Mouse (Mus musculus) gastrocnemius, postnatal 36 days (tissue): Measurements from ENCODE around the gene Sp9. TPM values are rescaled to one million over a fixed set of nuclear protein-coding genes. Genes with fewer than 3 reads are reported as not detected.

Source experiments
- DNase-seq, 2 experiments: peaks; one replicate each; pipeline ENCODE4 v3.0.0; 2022
- intact Hi-C: fragments of 180-260 bp; cut with DNase I; formaldehyde crosslinking; loops from one replicate; pipeline ENCODE4 v1.15.1; 2025
- total RNA-seq, 2 experiments: library from RNA; stranded (reverse); gene quantifications; 2 replicates each; pipeline ENCODE4 v1.2.3; 2021

Gene Sp9
- total RNA-seq, 2 experiments from 2014 or later, result not detected

DNA sequence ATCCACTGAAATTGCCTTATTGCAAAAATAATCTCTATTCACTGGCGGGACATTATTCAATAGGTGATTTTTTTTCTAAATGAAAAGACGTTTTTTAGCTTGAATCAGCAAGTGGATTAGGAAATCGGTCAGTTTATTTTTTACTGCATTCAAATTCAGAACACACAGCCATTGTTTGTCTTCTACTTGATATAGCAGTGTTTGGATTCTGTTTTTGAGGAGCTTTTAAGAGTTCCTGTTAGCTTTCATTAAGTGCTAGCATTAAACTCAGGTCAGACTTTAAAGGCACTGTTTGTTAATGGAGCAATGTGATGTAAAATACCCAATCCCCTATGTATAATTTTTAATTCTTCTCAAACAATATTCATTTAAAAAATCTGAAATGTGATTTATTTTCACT, 27.1 kb downstream of the Sp9 start:
- DNase-seq, result no peak
- intact Hi-C loops, result no loop called here

DNA sequence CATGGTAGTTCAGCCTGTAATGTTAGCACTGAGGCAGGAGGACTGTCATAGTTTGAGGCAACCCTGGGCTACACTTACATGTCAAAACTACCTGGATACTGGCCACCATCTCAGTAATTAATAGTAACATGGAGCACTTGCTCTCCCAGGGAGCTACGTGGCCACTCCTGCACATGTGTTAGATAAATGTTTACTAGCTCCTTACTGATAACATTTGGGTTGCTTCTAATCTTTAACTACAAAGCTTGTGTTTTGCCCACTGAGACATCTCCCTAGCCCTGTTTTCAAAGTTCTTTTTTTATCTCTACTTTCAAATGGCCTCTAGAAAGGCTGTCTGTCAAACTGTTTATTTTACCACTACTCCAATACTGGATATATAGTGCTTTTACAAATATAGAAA, 30.3 kb downstream of the Sp9 start:
- intact Hi-C loops, result no loop called here
- DNase-seq, result no peak

DNA sequence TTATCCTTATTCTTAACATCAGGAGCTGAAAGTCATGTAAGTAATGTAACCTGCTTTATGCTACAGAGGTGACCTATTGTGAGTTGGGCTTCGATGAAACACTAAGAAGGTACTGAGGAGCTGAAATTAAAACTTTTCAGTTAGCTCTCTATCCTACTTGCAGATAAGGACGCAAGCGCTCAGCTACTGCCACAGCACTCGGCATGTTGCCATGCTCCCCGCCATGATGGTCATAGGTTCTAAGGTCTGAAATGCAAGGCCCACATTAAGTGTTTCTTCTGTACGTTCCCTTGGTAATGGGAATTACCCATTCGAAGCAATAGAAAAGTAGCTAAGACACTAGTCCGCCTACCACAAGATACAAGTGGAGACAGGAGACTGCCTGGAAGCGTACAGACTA, 31.0 kb downstream of the Sp9 start:
- intact Hi-C loops, result no loop called here
- DNase-seq, result no peak

GRCm38 (mm10) chr2:73304506-73304905, 32.8 kb downstream of the Sp9 start:
- DNase-seq, result no peak
- intact Hi-C loops, result no loop called here

GRCm38 (mm10) chr2:73306006-73306405, 34.3 kb downstream of the Sp9 start:
- DNase-seq, result no peak
- intact Hi-C loops, result no loop called here

DNA sequence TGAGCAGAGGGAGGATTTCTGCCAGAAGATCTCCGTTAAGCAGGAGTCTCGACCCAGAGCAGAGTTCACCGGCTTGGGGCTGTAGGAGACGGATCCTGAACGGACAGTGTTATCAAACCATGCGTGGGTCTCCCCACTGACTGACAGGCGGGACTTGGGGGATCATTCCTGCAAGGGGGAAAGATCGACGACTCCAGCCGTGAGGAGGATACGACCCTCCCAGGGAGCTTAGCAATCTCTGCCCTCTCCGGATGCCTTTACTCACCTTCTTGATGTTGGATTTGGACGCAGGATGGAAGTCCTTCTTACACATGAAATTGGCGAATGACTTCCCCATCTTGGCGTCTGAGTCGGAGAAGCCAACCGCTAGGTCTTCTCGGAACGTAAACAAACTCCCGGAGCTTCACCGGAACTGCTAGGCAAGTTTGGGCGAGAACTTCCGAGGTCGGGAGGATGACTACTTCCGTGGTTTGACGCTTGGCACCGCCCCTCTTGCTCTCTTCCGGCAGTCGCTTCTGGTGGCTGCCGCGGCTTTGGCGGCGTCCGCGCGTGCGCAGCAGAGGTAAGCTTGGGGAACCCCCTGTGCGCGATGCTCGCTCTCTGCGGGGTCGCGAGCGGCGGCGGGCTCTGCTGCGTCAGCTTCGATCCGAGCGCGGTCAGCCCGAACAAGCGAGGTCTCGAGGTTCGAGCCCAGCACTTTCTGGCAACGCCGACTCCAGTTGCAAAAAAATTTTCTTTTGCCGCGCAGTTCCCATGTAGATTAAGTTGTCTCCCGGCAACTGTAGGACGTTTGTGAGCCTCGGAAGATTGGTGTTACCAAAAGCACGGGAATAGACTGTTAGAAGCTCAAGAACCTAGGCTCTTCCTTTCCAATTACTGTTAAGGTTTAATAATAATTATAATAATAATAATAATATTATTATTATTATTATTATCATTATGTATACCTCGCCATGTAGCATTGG, 40.7 kb downstream of the Sp9 start, which contains the start of the genes Scrn3 and Cir1:
Gene Scrn3 (plus strand): TSS at position 450 of the 965 bp plus-strand sequence.
Gene Cir1 (minus strand): TSS at position 550 of the 965 bp plus-strand sequence.
- DNase-seq, result peak; percentile 86 to 92
- intact Hi-C loops, result loop anchor here (5.0 kb wide), 1 partner anchor 70 kb away; no protein-coding TSS in a partner anchor

GRCm38 (mm10) chr2:73313117-73313501, 41.4 kb downstream of the Sp9 start:
- DNase-seq, result peak in 1 of 2 experiments; percentile 50
- intact Hi-C loops, result loop anchor here (5.0 kb wide), 1 partner anchor 69 kb away; no protein-coding TSS in a partner anchor

- DNase-seq, result no peak
- intact Hi-C loops, result loop anchor here (5.0 kb wide), 1 partner anchor 68 kb away; no protein-coding TSS in a partner anchor
Measured at GRCm38 (mm10) chr2:73314311-73314710, 42.6 kb downstream of the Sp9 start.

- no peak for DNase-seq
- intact Hi-C loops, result no loop called here
Measured at GRCm38 (mm10) chr2:73317426-73317825, 45.7 kb downstream of the Sp9 start.

DNA sequence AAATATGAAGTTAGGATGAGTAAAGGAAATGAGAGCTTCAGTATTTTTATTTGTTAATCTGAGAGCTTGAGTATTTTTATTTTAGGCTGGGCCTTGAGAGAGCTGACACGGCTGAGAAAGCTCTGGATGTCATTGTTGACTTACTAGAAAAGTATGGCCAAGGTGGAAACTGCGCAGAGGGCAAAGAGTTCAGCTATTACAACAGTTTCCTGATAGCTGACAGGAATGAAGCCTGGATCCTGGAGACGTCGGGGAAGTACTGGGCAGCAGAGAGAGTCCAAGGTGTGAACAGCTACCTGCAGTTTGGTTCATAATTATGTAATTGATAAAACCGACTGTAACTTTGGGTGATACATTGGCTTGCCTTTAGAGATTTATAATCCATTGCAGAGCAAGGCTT, 47.5 kb downstream of the Sp9 start:
- no peak for DNase-seq
- intact Hi-C loops, result no loop called here

GRCm38 (mm10) chr2:73322991-73323390, 51.3 kb downstream of the Sp9 start:
- intact Hi-C loops, result no loop called here
- no peak for DNase-seq

DNA sequence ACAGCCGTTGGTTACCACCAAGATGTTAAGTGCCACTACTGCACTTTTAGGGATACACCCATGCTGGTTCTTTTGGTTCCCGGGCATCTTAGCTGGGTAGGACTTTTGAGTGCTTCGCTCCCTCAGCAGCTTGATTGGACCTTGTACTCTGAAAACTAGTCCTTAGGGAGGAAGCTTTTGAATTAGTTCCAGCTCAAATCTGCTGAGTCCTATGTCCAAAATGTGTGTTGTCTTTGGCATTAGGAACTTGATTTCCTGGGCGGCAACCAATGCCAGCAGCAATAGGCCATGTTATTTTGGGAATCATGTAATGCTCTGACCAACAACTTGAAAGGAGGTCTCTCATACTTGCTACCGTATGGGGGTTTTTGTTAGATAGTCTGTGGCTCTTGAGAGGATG, 54.1 kb downstream of the Sp9 start:
- no peak for DNase-seq
- intact Hi-C loops, result no loop called here

Other genes starting within 250 kb of the Sp9 start
- gene Ola1, start 53.0 kb upstream of the Sp9 start, total RNA-seq, result 10 to 100 TPM; 57.5 to 59.7 TPM
- gene Scrn3, start 40.7 kb downstream of the Sp9 start, total RNA-seq, result 10 to 100 TPM; 36.5 to 38.0 TPM
- gene Cir1, start 40.8 kb downstream of the Sp9 start, total RNA-seq, result 10 to 100 TPM; 10.1 to 12.8 TPM
- gene Gpr155, start 114.6 kb downstream of the Sp9 start, total RNA-seq, result 10 to 100 TPM; 11.7 to 13.7 TPM